Mouse (Mus musculus): ENCODE results near the gene Adamtsl4. TPM values are rescaled to one million over a fixed set of nuclear protein-coding genes. Genes with fewer than 3 reads are reported as not detected.

Adamtsl4 gene
- total RNA-seq (2021), result 10 to 100 TPM; 32.2 to 37.4 TPM

GRCm38 (mm10) chr3:95687524-95688421, at the start of gene Adamtsl4:
Gene Adamtsl4, minus strand, starts transcription at chr3:95687917.
- peak; percentile 85 to 87 for DNase-seq
- intact Hi-C loops (cut with DNase I), result loop anchor here (5.0 kb wide), 2 partner anchors 45 to 130 kb away; partner anchors contain the start of gene Rprd2

GRCm38 (mm10) chr3:95735071-95735670, 47.5 kb upstream of the Adamtsl4 start:
- no peak for DNase-seq
- intact Hi-C loops (cut with DNase I), result no loop called here

GRCm38 (mm10) chr3:95734092-95734702, 46.5 kb upstream of the Adamtsl4 start:
- intact Hi-C loops (cut with DNase I), result loop anchor here (5.0 kb wide), 1 partner anchor 47 kb away; the partner anchor contains the start of gene Adamtsl4
- DNase-seq, result peak; percentile 41

GRCm38 (mm10) chr3:95732744-95733521, 45.2 kb upstream of the Adamtsl4 start:
- intact Hi-C loops (cut with DNase I), result loop anchor here (5.0 kb wide), 1 partner anchor 46 kb away; the partner anchor contains the start of gene Adamtsl4
- DNase-seq, result peak; percentile 45 to 56

- intact Hi-C loops (cut with DNase I), result loop anchor here (5.0 kb wide), 1 partner anchor 45 kb away; the partner anchor contains the start of gene Adamtsl4
- DNase-seq, result no peak
Observed at GRCm38 (mm10) chr3:95732297-95732696, 44.6 kb upstream of the Adamtsl4 start.

- DNase-seq, result no peak
- intact Hi-C loops (cut with DNase I), result loop anchor here (5.0 kb wide), 1 partner anchor 45 kb away; the partner anchor contains the start of gene Adamtsl4
Observed at GRCm38 (mm10) chr3:95731802-95732201, 44.1 kb upstream of the Adamtsl4 start.

- no peak for DNase-seq
- intact Hi-C loops (cut with DNase I), result loop anchor here (5.0 kb wide), 1 partner anchor 43 kb away; the partner anchor contains the start of gene Adamtsl4
Observed at GRCm38 (mm10) chr3:95730431-95730830, 42.7 kb upstream of the Adamtsl4 start.

GRCm38 (mm10) chr3:95728906-95729305, 41.2 kb upstream of the Adamtsl4 start:
- intact Hi-C loops (cut with DNase I), result no loop called here
- peak; percentile 62 to 70 for DNase-seq

GRCm38 (mm10) chr3:95726696-95727358, 39.1 kb upstream of the Adamtsl4 start:
- DNase-seq, result no peak

GRCm38 (mm10) chr3:95725863-95726262, 38.1 kb upstream of the Adamtsl4 start:
- DNase-seq, result no peak
- intact Hi-C loops (cut with DNase I), result no loop called here

More at GRCm38 (mm10) chr3:95726696-95727358, 39.1 kb upstream of the Adamtsl4 start:
- intact Hi-C loops (cut with DNase I), result no loop called here

GRCm38 (mm10) chr3:95722386-95722785, 34.7 kb upstream of the Adamtsl4 start:
- no peak for DNase-seq
- intact Hi-C loops (cut with DNase I), result no loop called here

GRCm38 (mm10) chr3:95718153-95718552, 30.4 kb upstream of the Adamtsl4 start:
- intact Hi-C loops (cut with DNase I), result no loop called here
- no peak for DNase-seq

GRCm38 (mm10) chr3:95716075-95716474, 28.4 kb upstream of the Adamtsl4 start:
- intact Hi-C loops (cut with DNase I), result no loop called here
- DNase-seq, result no peak

- no peak for DNase-seq
- intact Hi-C loops (cut with DNase I), result no loop called here
Observed at GRCm38 (mm10) chr3:95709967-95710366, 22.2 kb upstream of the Adamtsl4 start.

- intact Hi-C loops (cut with DNase I), result no loop called here
- no peak for DNase-seq
Observed at GRCm38 (mm10) chr3:95709044-95709443, 21.3 kb upstream of the Adamtsl4 start.

GRCm38 (mm10) chr3:95707497-95707896, 19.8 kb upstream of the Adamtsl4 start:
- DNase-seq, result no peak
- intact Hi-C loops (cut with DNase I), result no loop called here

- DNase-seq, result no peak
- intact Hi-C loops (cut with DNase I), result no loop called here
Observed at GRCm38 (mm10) chr3:95706273-95706672, 18.6 kb upstream of the Adamtsl4 start.

- intact Hi-C loops (cut with DNase I), result no loop called here
- DNase-seq, result no peak
Observed at GRCm38 (mm10) chr3:95704612-95705011, 16.9 kb upstream of the Adamtsl4 start.

- DNase-seq, result no peak
- intact Hi-C loops (cut with DNase I), result no loop called here
Observed at GRCm38 (mm10) chr3:95703276-95703675, 15.6 kb upstream of the Adamtsl4 start.

All from heart, postnatal 10 days (tissue).